Mouse (Mus musculus) kidney, embryonic 16.5 days (tissue): Measurements from ENCODE around the gene Pld2. TPM values are rescaled to one million over a fixed set of nuclear protein-coding genes. Genes with fewer than 3 reads are reported as not detected.
"Not testable (repeated sequence)": the region's sequence is repeated elsewhere in the genome, so short reads cannot be mapped to it uniquely, and the experiment has no call there.

ENCODE experiments used
- ATAC-seq: fragments of 200-750 bp; cut with Nextera tagmentation; 2 replicates; pipeline ENCODE4 v1.8.0; 2017; ENCODE audit warnings: moderate TSS enrichment; ENCODE audit not compliant: low FRiP score, low TSS enrichment
- H3K27ac ChIP-seq: fragments of 300-500 bp; sonication (generic); 2 replicates; pipeline ENCODE4 v1.5.1; 2014; ENCODE audit warnings: low read length
- H3K27me3 ChIP-seq: fragments of 300-500 bp; sonication (generic); 2 replicates; pipeline ENCODE4 v1.6.1; 2014; ENCODE audit warnings: low read length, control low read depth, mixed read lengths; ENCODE audit not compliant: insufficient read depth
- H3K36me3 ChIP-seq: fragments of 300-500 bp; sonication (generic); 2 replicates; pipeline ENCODE4 v1.6.1; 2014; ENCODE audit warnings: low read length, control low read depth, mixed read lengths; ENCODE audit not compliant: insufficient read depth
- H3K4me1 ChIP-seq: fragments of 300-500 bp; sonication (generic); 2 replicates; pipeline ENCODE4 v1.6.1; 2014; ENCODE audit warnings: low read length, control low read depth, mixed read lengths; ENCODE audit not compliant: insufficient read depth
- H3K4me2 ChIP-seq: fragments of 300-500 bp; sonication (generic); replicated peaks from 2 replicates; pipeline ENCODE4 v1.6.1; 2014; ENCODE audit warnings: low read depth, low read length
- H3K4me3 ChIP-seq: fragments of 300-500 bp; sonication (generic); 2 replicates; pipeline ENCODE4 v1.5.1; 2014; ENCODE audit warnings: mild to moderate bottlenecking, low read length
- H3K9ac ChIP-seq: fragments of 300-500 bp; sonication (generic); replicated peaks from 2 replicates; pipeline ENCODE4 v1.6.1; 2014; ENCODE audit warnings: low read length
- H3K9me3 ChIP-seq: fragments of 300-500 bp; sonication (generic); 2 replicates; pipeline ENCODE4 v1.6.1; 2016; ENCODE audit warnings: low read length, control low read depth
- WGBS: fragments of 180-500 bp; shearing (Covaris S2); extraction: QIAGEN DNeasy Blood & Tissue Kit; methylation state at CpG from one replicate; pipeline ENCODE4 v1.1.7; 2014; 5-methylcytosine and 5-hydroxymethylcytosine counted together
- polyA plus RNA-seq: library from polyadenylated mRNA; unstranded; fragments of >200 nt; fragmentation: Nextera tagmentation; extraction: Ambion mirVana; gene quantifications from 2 replicates; pipeline ENCODE4 v1.2.1, GENCODE M21; 2015

Pld2 gene
- polyA plus RNA-seq, 1 experiment from 2014 or later: 8.5 TPM

DNA sequence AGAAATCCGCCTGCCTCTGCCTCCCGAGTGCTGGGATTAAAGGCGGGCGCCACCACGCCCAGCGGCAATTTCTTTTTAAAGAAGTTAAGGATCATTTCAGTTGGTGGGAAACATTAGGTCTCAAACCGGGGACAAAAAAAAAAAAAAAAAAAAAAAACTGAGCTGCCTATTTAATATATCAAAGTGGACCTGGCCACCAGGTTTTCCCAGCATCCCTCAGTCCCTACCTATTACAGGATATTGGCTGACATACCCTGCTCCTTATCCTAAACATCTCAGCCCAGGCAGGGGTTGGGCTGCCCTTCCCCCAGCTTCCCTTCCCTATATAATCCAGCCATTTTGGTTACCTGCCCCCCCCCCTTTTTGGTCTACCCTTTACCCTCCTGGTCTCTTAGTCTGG, 28.0 kb upstream of the Pld2 start:
- Histone ChIP-seq H3K4me1 (no peaks in the 10 kb centered on the region), H3K4me2 (no peak overlapping the region), H3K4me3 (no peak overlapping the region), H3K27ac (no peak overlapping the region), H3K9me3 (no peaks in the 10 kb centered on the region), H3K9ac (no peak overlapping the region), H3K27me3 (no peaks in the 10 kb centered on the region), H3K36me3 (no peaks in the 10 kb centered on the region)
- 88% methylated on average over 7 of the region's 7 CpGs for WGBS
- ATAC-seq: no peak

DNA sequence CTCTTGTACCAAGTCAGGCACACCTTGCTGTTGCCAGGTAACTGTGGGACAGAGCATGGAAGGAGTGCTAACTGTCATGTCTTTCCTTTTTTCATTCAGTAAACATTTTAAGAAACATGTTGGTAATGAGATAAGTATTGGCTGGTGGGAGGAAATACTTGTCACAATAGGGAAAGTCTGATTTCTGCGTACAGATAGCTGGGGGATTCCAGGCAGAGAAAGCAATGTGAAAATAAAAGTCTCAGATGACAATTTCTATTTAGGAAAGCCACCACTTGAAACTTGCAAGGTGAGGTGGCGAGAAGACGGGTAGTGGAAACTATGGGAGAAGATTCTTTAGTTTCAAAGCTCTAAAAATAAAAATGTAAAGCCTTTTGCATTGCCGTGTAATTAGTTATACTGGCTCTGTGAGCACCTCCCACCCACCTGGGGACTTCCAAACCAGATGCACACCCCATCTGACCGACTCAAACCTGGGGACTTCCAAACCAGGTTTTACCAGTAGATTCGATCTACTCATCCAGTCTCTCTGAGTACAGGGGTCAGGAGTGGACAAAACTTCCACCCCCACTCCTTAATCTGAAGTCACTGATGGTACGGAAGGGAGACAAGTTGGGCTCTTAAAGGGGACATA, 27.0 kb upstream of the Pld2 start:
- Histone ChIP-seq H3K9ac (no peak overlapping the region), H3K4me1 (no peaks in the 10 kb centered on the region), H3K9me3 (no peaks in the 10 kb centered on the region), H3K27me3 (no peaks in the 10 kb centered on the region), H3K4me3 (no peak overlapping the region), H3K27ac (no peak overlapping the region), H3K36me3 (no peaks in the 10 kb centered on the region), H3K4me2 (no peak overlapping the region)
- no peak for ATAC-seq
- WGBS: 67% methylated on average over 7 of the region's 7 CpGs

DNA sequence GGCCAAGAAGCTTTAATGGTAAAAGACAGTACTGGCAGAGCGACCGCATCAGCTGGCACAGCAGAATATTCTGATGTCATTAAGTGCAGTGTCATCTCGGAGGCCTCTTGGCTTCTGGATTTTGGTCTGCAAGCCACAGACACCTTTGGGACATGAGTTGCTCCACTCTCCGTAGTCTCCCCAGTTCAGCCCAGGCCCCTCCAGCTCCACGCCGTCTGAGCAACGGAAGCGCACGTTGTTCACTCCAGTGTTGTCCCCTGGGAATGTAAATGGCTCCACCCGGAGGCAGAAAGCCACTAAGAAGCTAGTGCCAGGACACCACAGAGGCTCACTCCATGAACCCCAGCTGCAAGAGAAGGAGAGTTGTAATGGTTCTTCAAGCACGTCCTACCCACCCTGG, 26.3 kb upstream of the Pld2 start:
- Histone ChIP-seq H3K27ac (no peak overlapping the region), H3K9ac (no peak overlapping the region), H3K36me3 (no peaks in the 10 kb centered on the region), H3K27me3 (no peaks in the 10 kb centered on the region), H3K4me3 (no peak overlapping the region), H3K9me3 (no peaks in the 10 kb centered on the region), H3K4me2 (no peak overlapping the region), H3K4me1 (no peaks in the 10 kb centered on the region)
- ATAC-seq: no peak
- 59% methylated on average over 11 of the region's 11 CpGs for WGBS

DNA sequence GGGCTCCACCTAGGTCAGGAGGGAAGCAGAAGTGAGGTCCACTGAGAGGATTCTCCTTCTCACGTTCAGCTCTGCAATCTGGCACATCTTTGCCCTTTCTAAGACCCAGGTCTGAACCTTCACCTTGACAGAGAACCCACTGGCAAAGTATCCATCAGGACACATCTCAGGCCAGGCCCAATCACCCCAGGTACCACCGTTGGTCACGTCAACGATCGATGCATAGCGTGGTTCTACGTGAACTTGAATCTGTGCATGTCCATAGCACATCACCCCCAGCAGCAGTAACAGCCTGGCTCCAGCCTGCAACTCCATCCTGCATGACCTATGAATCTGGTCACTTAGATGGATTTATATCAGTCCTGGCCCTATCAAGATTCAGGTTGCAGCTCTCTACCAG, 25.6 kb upstream of the Pld2 start, which contains the start of gene Vmo1:
TSS of gene Vmo1 (minus strand) at position 329 of the 400 bp plus-strand sequence.
- WGBS: 78% methylated on average over 7 of the region's 7 CpGs
- Histone ChIP-seq H3K4me2 (no peak within 1 kb of the TSS), H3K27me3 (no peaks in the 10 kb centered on the region), H3K27ac (0 out of 2 replicates have a peak within 1 kb of the TSS, but pooled peaks have one; percentile 5), H3K9ac (no peak within 1 kb of the TSS), H3K36me3 (no peaks in the 10 kb centered on the region), H3K9me3 (no peaks in the 10 kb centered on the region), H3K4me1 (no peaks in the 10 kb centered on the region; the same call in 1 of the 2 replicates), H3K4me3 (no peak within 1 kb of the TSS)
- ATAC-seq: no peak

DNA sequence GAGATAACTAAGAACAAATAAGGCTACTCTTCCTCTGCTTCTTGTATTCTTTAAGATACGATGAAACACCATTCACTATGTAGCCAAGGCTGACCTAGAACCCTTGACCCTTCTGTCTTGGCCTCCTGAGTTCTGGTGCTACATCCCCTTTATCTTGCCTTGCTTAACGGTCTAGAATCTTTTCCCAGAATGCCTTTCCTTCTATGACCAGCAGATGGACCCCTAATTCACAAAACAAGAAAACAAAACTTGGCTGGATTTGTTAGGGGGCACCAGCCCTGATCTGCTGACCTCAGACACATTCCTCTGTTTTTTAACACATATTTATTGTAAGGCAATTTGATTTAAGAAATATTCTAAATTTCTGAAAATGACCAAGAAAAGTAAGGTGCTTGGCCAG, 23.5 kb upstream of the Pld2 start:
- no peak for ATAC-seq
- Histone ChIP-seq H3K4me3 (no peak overlapping the region), H3K9me3 (no peaks in the 10 kb centered on the region), H3K27me3 (no peaks in the 10 kb centered on the region), H3K27ac (no peak overlapping the region), H3K9ac (no peak overlapping the region), H3K4me2 (no peak overlapping the region), H3K36me3 (no peaks in the 10 kb centered on the region), H3K4me1 (peaks cover 9% of the 10 kb centered on the region)
- 33% methylated on average over 2 of the region's 2 CpGs for WGBS

DNA sequence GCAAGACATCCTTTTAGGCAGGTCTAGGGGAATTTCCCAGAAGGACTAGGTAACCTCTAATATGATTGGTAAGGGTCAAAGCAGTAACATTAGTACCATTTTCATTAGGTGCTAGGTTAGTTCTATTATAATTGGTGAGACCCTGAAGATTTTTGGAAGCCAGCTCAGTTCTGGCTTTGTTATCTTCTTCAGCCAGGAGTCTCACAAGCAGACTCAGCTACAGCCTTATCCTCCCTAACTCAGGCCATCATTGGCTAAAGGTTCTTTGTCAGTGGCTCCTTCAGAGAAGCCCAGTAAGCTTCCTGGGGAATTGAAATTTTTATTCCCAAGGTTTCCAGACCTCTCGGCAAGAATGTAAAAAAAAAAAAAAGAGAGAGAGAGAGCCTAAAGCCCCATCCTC, 21.4 kb upstream of the Pld2 start:
- no peak overlapping the region for H3K4me2 ChIP-seq
- ATAC-seq: no peak
- no peaks in the 10 kb centered on the region for H3K9me3 ChIP-seq
- no peaks in the 10 kb centered on the region for H3K27me3 ChIP-seq
- 73% methylated on average over 1 of the region's 1 CpGs for WGBS
- no peak overlapping the region for H3K4me3 ChIP-seq
- peaks cover 9% of the 10 kb centered on the region for H3K4me1 ChIP-seq
- no peak overlapping the region for H3K27ac ChIP-seq
- H3K36me3 ChIP-seq: no peaks in the 10 kb centered on the region
- no peak overlapping the region for H3K9ac ChIP-seq

DNA sequence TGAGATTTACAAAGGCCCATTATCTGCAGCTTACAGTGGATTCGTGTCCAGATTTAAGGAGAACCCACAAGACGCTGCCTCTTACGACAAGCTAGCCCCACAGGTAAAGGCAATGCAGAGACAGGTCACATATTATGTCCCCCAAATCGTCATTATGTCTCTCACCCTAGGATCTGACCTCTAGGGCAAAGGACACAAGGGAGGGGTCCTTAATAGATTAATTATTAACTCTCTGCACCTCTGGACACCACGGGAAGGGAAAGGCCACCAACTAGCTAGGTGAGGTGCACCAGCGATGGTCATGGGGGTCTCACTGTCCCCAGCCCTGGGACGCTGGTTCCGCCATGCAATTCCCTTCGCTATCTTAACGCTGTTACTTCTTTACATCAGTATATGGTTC, 20.9 kb upstream of the Pld2 start, which contains the start of gene Gltpd2:
TSS of gene Gltpd2 (plus strand) at position 274 of the 400 bp plus-strand sequence.
- Histone ChIP-seq H3K9ac (peak within 1 kb of the TSS; percentile 74), H3K4me3 (peak within 1 kb of the TSS; percentile 38), H3K9me3 (no peaks in the 10 kb centered on the region), H3K4me1 (peaks cover 9% of the 10 kb centered on the region), H3K27me3 (no peaks in the 10 kb centered on the region), H3K36me3 (no peaks in the 10 kb centered on the region), H3K27ac (peak within 1 kb of the TSS; percentile 58; the same call in 1 of the 2 replicates), H3K4me2 (peak within 1 kb of the TSS; percentile 56)
- no peak for ATAC-seq
- 85% methylated on average over 10 of the region's 10 CpGs for WGBS

DNA sequence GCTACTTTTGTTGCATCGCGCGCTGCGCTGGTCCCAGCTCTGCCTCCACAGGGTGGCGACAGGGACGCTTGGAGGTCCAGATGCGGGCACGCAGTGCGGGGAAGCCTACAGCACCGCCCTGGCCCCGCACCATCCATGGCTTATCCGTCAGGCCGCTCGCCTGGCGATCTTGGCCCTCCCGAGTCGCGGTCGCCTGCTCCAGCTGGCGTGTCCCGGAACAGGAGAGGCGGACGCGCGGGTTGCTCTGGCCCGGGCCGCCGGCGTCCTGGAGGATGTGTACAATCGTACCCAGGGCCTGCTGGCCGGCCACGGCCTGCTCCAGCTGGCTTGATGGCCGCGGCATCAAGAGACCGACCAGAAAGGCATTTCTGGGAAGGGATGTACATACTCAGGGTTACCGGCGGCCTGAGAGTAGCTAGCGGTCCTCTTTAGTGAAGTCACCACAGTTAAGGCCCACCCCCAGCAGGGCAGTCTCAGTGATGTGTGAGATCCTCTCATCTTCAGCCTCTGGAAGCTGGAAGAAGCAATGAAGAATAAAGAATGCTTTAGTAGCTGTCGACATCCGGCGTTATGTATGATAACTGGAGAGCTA, 19.6 kb upstream of the Pld2 start:
- peak overlapping the region; percentile 56 for H3K4me2 ChIP-seq
- 9% methylated on average over 40 of the region's 41 CpGs for WGBS
- ATAC-seq: peak; percentile 68
- peaks cover 12% of the 10 kb centered on the region for H3K4me1 ChIP-seq
- H3K27me3 ChIP-seq: no peaks in the 10 kb centered on the region
- no peaks in the 10 kb centered on the region for H3K9me3 ChIP-seq
- peak overlapping the region; percentile 38 for H3K4me3 ChIP-seq
- H3K36me3 ChIP-seq: no peaks in the 10 kb centered on the region
- H3K9ac ChIP-seq: peak overlapping the region; percentile 74
- peak overlapping the region; percentile 58 for H3K27ac ChIP-seq

DNA sequence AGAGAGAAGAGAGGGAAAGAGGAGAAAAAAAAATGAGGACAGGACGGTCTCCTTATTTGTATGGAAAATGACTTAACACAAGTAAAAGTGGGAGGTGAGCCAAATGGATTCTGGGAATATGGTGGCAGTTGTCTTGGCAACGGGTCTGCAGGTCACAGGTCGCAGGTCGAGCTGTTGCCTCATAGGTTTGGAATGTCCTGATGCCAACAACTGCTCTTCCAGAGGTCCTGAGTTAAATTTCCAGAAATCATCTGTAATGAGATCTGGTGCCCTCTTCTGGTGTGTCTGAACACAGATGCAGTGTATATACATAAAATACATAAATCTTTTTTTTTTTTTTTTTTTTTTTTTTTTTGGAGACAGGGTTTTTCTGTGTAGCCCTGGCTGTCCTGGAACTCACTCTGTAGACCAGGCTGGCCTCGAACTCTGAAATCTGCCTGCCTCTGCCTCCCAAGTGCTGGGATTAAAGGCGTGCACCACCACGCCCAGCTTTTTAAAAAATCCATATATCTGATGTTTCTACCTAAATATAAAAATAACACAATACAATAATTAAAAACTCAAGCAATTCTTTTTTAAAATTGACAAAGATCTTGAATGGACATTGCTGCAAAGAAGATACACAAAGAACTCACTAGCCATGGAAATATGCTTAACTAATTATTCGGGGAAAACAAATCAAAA, 16.4 kb upstream of the Pld2 start:
- not testable (repeated sequence) for H3K4me2 ChIP-seq, H3K27ac ChIP-seq, H3K9me3 ChIP-seq, H3K4me3 ChIP-seq, H3K9ac ChIP-seq, H3K27me3 ChIP-seq, ATAC-seq
- Histone ChIP-seq H3K4me1 (peaks cover 21% of the 10 kb centered on the region), H3K36me3 (peaks cover 21% of the 10 kb centered on the region)
- 87% methylated on average over 8 of the region's 8 CpGs for WGBS

DNA sequence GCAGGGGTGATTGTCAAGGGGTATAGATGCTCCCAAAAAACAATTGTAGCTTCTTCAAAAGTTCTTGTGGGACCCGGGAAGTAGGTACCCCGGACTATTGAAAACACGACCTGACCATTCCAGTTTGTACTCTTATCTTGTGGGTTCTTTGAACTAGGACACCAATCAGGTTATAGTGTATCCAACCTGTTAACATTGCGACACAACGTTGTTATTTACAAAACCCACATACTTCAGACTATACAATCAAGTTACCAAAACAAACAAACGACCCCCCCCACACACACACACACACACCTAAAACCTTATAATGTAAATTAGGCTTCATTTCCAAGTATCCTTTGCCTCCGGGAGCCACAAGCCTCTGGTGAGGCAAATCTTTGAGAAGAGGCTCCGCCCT, 15.1 kb upstream of the Pld2 start:
- 5% methylated on average over 8 of the region's 8 CpGs for WGBS

More for the DNA sequence above, 15.1 kb upstream of the Pld2 start:
- peaks cover 17% of the 10 kb centered on the region for H3K4me1 ChIP-seq
- no peaks in the 10 kb centered on the region for H3K27me3 ChIP-seq
- H3K36me3 ChIP-seq: peaks cover 31% of the 10 kb centered on the region
- peak overlapping the region; percentile 49 for H3K9ac ChIP-seq
- no peak overlapping the region for H3K27ac ChIP-seq
- H3K9me3 ChIP-seq: no peaks in the 10 kb centered on the region
- peak; percentile 10; the same call in 1 of the 2 replicates for ATAC-seq
- peak overlapping the region; percentile 56 for H3K4me2 ChIP-seq
- peak overlapping the region; percentile 74 for H3K4me3 ChIP-seq
